ENCODE assay signal across 10 mouse cellular contexts in the genomic region with DNA sequence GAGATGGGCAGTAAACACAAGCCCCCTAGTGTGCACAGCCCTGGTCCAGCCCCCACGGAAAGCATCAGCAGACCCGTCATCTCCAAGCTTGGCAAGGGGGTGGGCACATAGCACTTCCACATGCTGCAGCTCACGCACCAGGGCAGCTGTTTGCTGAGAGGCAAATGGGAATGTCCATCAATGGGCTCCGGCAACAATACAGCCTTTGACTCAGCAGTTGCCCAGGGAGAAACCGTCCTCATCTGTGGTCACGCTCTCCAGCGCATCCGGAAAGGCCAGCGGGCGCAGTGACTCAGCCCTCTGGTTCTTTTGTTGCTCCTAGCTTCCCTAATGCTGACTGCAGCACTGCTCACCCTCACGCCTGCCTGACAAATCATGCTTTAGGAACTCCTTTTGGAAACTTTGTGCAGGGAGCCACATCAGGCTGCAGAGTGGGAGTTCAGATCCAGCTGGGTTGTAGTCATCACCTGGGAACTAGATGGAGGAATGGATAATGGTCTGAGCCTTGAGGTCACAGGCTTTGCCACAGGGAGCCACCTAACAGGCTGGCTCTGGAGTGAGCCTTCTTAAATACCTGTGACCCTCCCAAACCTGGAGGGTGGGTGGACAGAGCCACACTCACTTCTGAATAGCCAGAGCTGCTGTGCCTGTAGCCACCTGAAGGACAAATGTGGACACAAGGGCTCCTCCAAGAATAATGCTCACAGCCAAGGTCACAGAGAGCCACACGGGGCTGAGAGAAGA. TPM values are rescaled to one million over a fixed set of nuclear protein-coding genes. Genes with fewer than 3 reads are reported as not detected.
DNase-seq lines count a peak whose midpoint lies in the region; ATAC-seq lines count a peak whose summit lies in the region.
"Had no signal": no experiment of that assay in that cellular context is flagged by ENCODE, and none has a peak within 500 bp of the region (broad histone marks: within the 10 kb centered on the region; RNA-seq: fewer than 3 reads in every experiment).

No protein-coding gene starts in this region.

- no peaks in the 10 kb centered on the region for H3K36me3 ChIP-seq in limb, embryonic 13.5 days
- no peaks in the 10 kb centered on the region for H3K36me3 ChIP-seq in limb, embryonic 10.5 days
- H3K36me3 ChIP-seq in heart, embryonic 13.5 days, result no peaks in the 10 kb centered on the region

- H3K27ac ChIP-seq in limb, embryonic 13.5 days, result no peak overlapping the region
- no peak overlapping the region for H3K27ac ChIP-seq in limb, embryonic 10.5 days
- peak overlapping the region; percentile 53 for H3K27ac ChIP-seq in heart, embryonic 13.5 days (replicated peaks)

- 0 out of 2 replicates have a peak, but pooled peaks cover 4% of the 10 kb centered on the region for H3K27me3 ChIP-seq in limb, embryonic 13.5 days
- peaks cover 20% of the 10 kb centered on the region for H3K27me3 ChIP-seq in limb, embryonic 10.5 days (ENCODE audit: low read depth, poor library complexity, severe bottlenecking)
- H3K27me3 ChIP-seq in heart, embryonic 13.5 days (replicated peaks), result 0 out of 2 replicates have a peak, but pooled peaks cover 9% of the 10 kb centered on the region

- H3K4me3 ChIP-seq in limb, embryonic 13.5 days, result no peak overlapping the region
- no peak overlapping the region for H3K4me3 ChIP-seq in limb, embryonic 10.5 days
- no peak overlapping the region for H3K4me3 ChIP-seq in heart, embryonic 13.5 days

- WGBS in limb, embryonic 13.5 days, result 32% methylated on average over 12 of the region's 12 CpGs
- 39% methylated on average over 12 of the region's 12 CpGs for WGBS in limb, embryonic 10.5 days
- 31% methylated on average over 12 of the region's 12 CpGs for WGBS in heart, embryonic 13.5 days

- no peak overlapping the region for H3K4me2 ChIP-seq in limb, embryonic 13.5 days (replicated peaks)
- H3K4me2 ChIP-seq in heart, embryonic 13.5 days, result peak overlapping the region; percentile 33

- peaks cover 18% of the 10 kb centered on the region for H3K4me1 ChIP-seq in limb, embryonic 13.5 days
- peaks cover 19% of the 10 kb centered on the region for H3K4me1 ChIP-seq in limb, embryonic 10.5 days
- peaks cover 48% of the 10 kb centered on the region for H3K4me1 ChIP-seq in heart, embryonic 13.5 days

- H3K9ac ChIP-seq in limb, embryonic 13.5 days, result 0 out of 2 replicates have a peak overlapping the region, but pooled peaks have one; percentile 8
- peak overlapping the region; percentile 29; the same call in 1 of the 2 replicates for H3K9ac ChIP-seq in heart, embryonic 13.5 days

- DNase-seq in limb, embryonic 10.5 days (ENCODE audit: low spot score), result no peak
- DNase-seq in fibroblast of lung, adult 2 months (ENCODE audit: low read depth), result peak; percentile 97
- DNase-seq in layer of hippocampus, adult 8-10 months (ENCODE audit: low spot score in 2 of 2), result peak; percentile 63 to 67
- DNase-seq in lung, postnatal 36 days, result peak; percentile 62
- DNase-seq in right cerebral cortex, adult 2 months (ENCODE audit: low spot score in 2 of 2), result peak; percentile 74 to 82
- DNase-seq in c-Kit-positive CD71-positive TER-119-positive erythroid progenitor cells, embryonic 14.5 days (ENCODE audit: low spot score), result no peak

- no peaks in the 10 kb centered on the region for H3K9me3 ChIP-seq in limb, embryonic 13.5 days
- H3K9me3 ChIP-seq in limb, embryonic 10.5 days (replicated peaks), result no peaks in the 10 kb centered on the region
- no peaks in the 10 kb centered on the region for H3K9me3 ChIP-seq in heart, embryonic 13.5 days

- ATAC-seq in limb, embryonic 13.5 days (ENCODE audit: low FRiP score, low read depth), result no peak; the same call in 1 of the 2 replicates
- ATAC-seq in heart, embryonic 13.5 days (ENCODE audit: extremely low read depth, insufficient number of reproducible peaks, low FRiP score, low TSS enrichment), result no peak

RNA-seq across cellular contexts. Expression of gene Rab17, which starts 5.6 kb away (rescaled TPM):
- polyA plus RNA-seq in limb, embryonic 13.5 days (2015; fragmentation: Nextera tagmentation; extraction: Ambion mirVana), result 0.69 and 1.0 TPM in 2 replicates
- polyA plus RNA-seq in limb, embryonic 10.5 days (2016; fragmentation: Nextera tagmentation; extraction: Ambion mirVana), result 0.34 and 0.69 TPM in 2 replicates
- 0.57 and 1.5 TPM in 2 replicates for polyA plus RNA-seq in heart, embryonic 13.5 days (2015; fragmentation: Nextera tagmentation; extraction: Ambion mirVana)
- not detected for total RNA-seq in layer of hippocampus, adult 8-10 months (2022)
- total RNA-seq: MEL had no signal

RNA-seq across cellular contexts. Expression of gene Prlh, which starts 22.2 kb away (rescaled TPM):
- not detected in 2 replicates for polyA plus RNA-seq in limb, embryonic 13.5 days (2015; fragmentation: Nextera tagmentation; extraction: Ambion mirVana)
- polyA plus RNA-seq in limb, embryonic 10.5 days (2016; fragmentation: Nextera tagmentation; extraction: Ambion mirVana), result not detected in 2 replicates
- polyA plus RNA-seq in heart, embryonic 13.5 days (2015; fragmentation: Nextera tagmentation; extraction: Ambion mirVana), result not detected in 2 replicates
- not detected for total RNA-seq in layer of hippocampus, adult 8-10 months (2022)
- total RNA-seq: MEL had no signal
- polyA plus RNA-seq: large intestine, adult 2 months had no signal

RNA-seq across cellular contexts. Expression of gene Lrrfip1, which starts 23.5 kb away (rescaled TPM):
- polyA plus RNA-seq in limb, embryonic 13.5 days (2015; fragmentation: Nextera tagmentation; extraction: Ambion mirVana), result 35.7 and 37.1 TPM in 2 replicates
- 21.2 and 21.7 TPM in 2 replicates for polyA plus RNA-seq in limb, embryonic 10.5 days (2016; fragmentation: Nextera tagmentation; extraction: Ambion mirVana)
- polyA plus RNA-seq in heart, embryonic 13.5 days (2015; fragmentation: Nextera tagmentation; extraction: Ambion mirVana), result 122 and 137 TPM in 2 replicates
- total RNA-seq in layer of hippocampus, adult 8-10 months (2022), result 10 to 100 TPM; 66.2 to 83.0 (median 73.9) TPM

Comparison
In these comparisons a context has a peak if more than half of its experiments do, and no peak if none do; other contexts are left out.
1. DNase-seq: peak in fibroblast of lung, adult 2 months (single experiment), layer of hippocampus, adult 8-10 months (2 of 2), lung, postnatal 36 days (single experiment) and right cerebral cortex, adult 2 months (2 of 2); none in limb, embryonic 10.5 days (single experiment) and c-Kit-positive CD71-positive TER-119-positive erythroid progenitor cells, embryonic 14.5 days (single experiment).